ENCODE assay signal across 8 mouse cellular contexts in genomic region chr8:72492622-72493081, GRCm38 (mm10). TPM values are rescaled to one million over a fixed set of nuclear protein-coding genes. Genes with fewer than 3 reads are reported as not detected.
DNase-seq lines count a peak whose midpoint lies in the region; ATAC-seq lines count a peak whose summit lies in the region.

No protein-coding gene starts in this region.

- ATAC-seq in hindbrain, embryonic 11.5 days (ENCODE audit: low FRiP score): peak; percentile 97

- peaks cover 4% of the 10 kb centered on the region; the same call in 1 of the 2 replicates for H3K4me1 ChIP-seq in hindbrain, embryonic 11.5 days (replicated peaks; ENCODE audit: control insufficient read depth, insufficient read depth, low read length)

- no peaks in the 10 kb centered on the region for H3K27me3 ChIP-seq in hindbrain, embryonic 11.5 days (ENCODE audit: control insufficient read depth, insufficient read depth, low read length)

- under 1% methylated on average over 47 of the region's 56 CpGs for WGBS in hindbrain, embryonic 11.5 days

- peak overlapping the region; percentile 56 for H3K9ac ChIP-seq in hindbrain, embryonic 11.5 days (ENCODE audit: low read depth, low read length)

- no peaks in the 10 kb centered on the region for H3K9me3 ChIP-seq in hindbrain, embryonic 11.5 days (ENCODE audit: control insufficient read depth, low read length)

- no peak overlapping the region; the same call in 1 of the 2 replicates for H3K27ac ChIP-seq in hindbrain, embryonic 11.5 days (ENCODE audit: low read depth, low read length)

- H3K36me3 ChIP-seq in hindbrain, embryonic 11.5 days (ENCODE audit: control insufficient read depth, insufficient read depth, low read length): no peaks in the 10 kb centered on the region

- peak overlapping the region; percentile 51 for H3K4me2 ChIP-seq in hindbrain, embryonic 11.5 days (replicated peaks; ENCODE audit: low read depth, low read length)

- H3K4me3 ChIP-seq in hindbrain, embryonic 11.5 days (ENCODE audit: low read depth, low read length): peak overlapping the region; percentile 71

- peak; percentile 100 for DNase-seq in Muller cell, postnatal 12 days (ENCODE audit: inconsistent ontology term)
- DNase-seq in cerebellum, adult 9-11 months: peak; percentile 100
- peak; percentile 98 to 99 for DNase-seq in frontal cortex, adult 2 months (ENCODE audit: extremely low spot score in 1 of 2, low spot score in 1 of 2)
- DNase-seq in hindbrain, embryonic 11.5 days (ENCODE audit: low spot score): peak; percentile 100
- peak; percentile 99 for DNase-seq in layer of hippocampus, postnatal 10 days (ENCODE audit: low spot score in 2 of 2)
- peak; percentile 100 for DNase-seq in lung, postnatal 10 days
- DNase-seq in ovary, postnatal 36 days (ENCODE audit: low spot score): peak; percentile 100
- DNase-seq in thymus, postnatal 25 days: peak; percentile 99

RNA-seq across cellular contexts. Expression of gene Slc35e1, which starts 0.2 kb away (rescaled TPM):
- 31.5 and 32.4 TPM in 2 replicates for polyA plus RNA-seq in frontal cortex, adult 2 months (2012; rRNA removed)
- 10.7 and 13.0 TPM in 2 replicates for polyA plus RNA-seq in hindbrain, embryonic 11.5 days (2014; fragmentation: Nextera tagmentation; extraction: Ambion mirVana)
- 10 to 100 TPM; 37.6 to 40.2 TPM for total RNA-seq in layer of hippocampus, postnatal 10 days (2021)

RNA-seq across cellular contexts. Expression of gene Cherp, which starts 17.6 kb away (rescaled TPM):
- 51.4 and 57.2 TPM in 2 replicates for polyA plus RNA-seq in frontal cortex, adult 2 months (2012; rRNA removed)
- polyA plus RNA-seq in hindbrain, embryonic 11.5 days (2014; fragmentation: Nextera tagmentation; extraction: Ambion mirVana): 49.8 and 53.0 TPM in 2 replicates
- 10 to 100 TPM; 61.5 to 69.8 TPM for total RNA-seq in layer of hippocampus, postnatal 10 days (2021)

RNA-seq across cellular contexts. Expression of gene 1700030K09Rik, which starts 49.0 kb away (rescaled TPM):
- polyA plus RNA-seq in frontal cortex, adult 2 months (2012; rRNA removed): 9.6 and 10.0 TPM in 2 replicates
- 11.4 and 13.4 TPM in 2 replicates for polyA plus RNA-seq in hindbrain, embryonic 11.5 days (2014; fragmentation: Nextera tagmentation; extraction: Ambion mirVana)
- total RNA-seq in layer of hippocampus, postnatal 10 days (2021): 10 to 100 TPM; 11.0 to 13.0 TPM

RNA-seq across cellular contexts. Expression of gene Calr3, which starts 49.0 kb away (rescaled TPM):
- polyA plus RNA-seq in frontal cortex, adult 2 months (2012; rRNA removed): 0.58 and 0.61 TPM in 2 replicates
- polyA plus RNA-seq in hindbrain, embryonic 11.5 days (2014; fragmentation: Nextera tagmentation; extraction: Ambion mirVana): 0.74 and 1.3 TPM in 2 replicates
- total RNA-seq in layer of hippocampus, postnatal 10 days (2021): 1 to 10 TPM in 1 of 2 experiments, under 1 TPM in 1; 0.67 to 1.2 TPM

RNA-seq across cellular contexts. Expression of gene Med26, which starts 55.4 kb away (rescaled TPM):
- polyA plus RNA-seq in frontal cortex, adult 2 months (2012; rRNA removed): 7.9 and 9.0 TPM in 2 replicates
- polyA plus RNA-seq in hindbrain, embryonic 11.5 days (2014; fragmentation: Nextera tagmentation; extraction: Ambion mirVana): 11.2 and 13.0 TPM in 2 replicates
- total RNA-seq in layer of hippocampus, postnatal 10 days (2021): 1 to 10 TPM; 8.9 to 9.2 TPM
